Mouse (Mus musculus) lung, postnatal 0 days (tissue): ENCODE measurements around the gene Ptprt.

Source experiments
- CTCF ChIP-seq: IDR thresholded peaks from 2 replicates; pipeline ENCODE4 v1.5.1; 2016; ENCODE audit warnings: antibody characterized with exemption, mild to moderate bottlenecking
- EP300 ChIP-seq: IDR thresholded peaks from 2 replicates; pipeline ENCODE4 v1.6.1; 2016; ENCODE audit warnings: antibody characterized with exemption, mild to moderate bottlenecking, control low read depth

DNA sequence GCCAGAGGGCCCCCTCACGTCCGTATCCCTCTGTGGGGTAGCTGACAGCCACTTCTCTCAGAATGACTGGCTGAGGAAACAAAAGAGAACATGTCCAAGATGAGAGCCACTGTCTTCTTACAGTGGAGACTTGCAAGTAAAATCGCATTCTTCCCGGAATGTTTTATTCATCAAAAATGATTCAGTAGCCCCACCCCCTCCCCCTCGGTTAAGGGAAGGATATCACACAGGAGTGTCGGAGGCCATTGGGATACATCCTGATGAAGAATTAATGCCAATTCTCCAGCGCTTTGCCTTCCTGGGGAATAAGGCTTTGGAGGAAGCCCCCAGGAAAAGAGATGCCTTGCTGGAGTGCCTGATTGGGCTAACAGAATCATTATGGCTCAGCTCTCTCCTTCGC is 37.1 kb upstream of the Ptprt start:
- TF ChIP-seq CTCF: no peak
- no peak for TF ChIP-seq EP300
